Mouse (Mus musculus): ENCODE results near the gene Tmem223.

Tmem223 gene

DNA sequence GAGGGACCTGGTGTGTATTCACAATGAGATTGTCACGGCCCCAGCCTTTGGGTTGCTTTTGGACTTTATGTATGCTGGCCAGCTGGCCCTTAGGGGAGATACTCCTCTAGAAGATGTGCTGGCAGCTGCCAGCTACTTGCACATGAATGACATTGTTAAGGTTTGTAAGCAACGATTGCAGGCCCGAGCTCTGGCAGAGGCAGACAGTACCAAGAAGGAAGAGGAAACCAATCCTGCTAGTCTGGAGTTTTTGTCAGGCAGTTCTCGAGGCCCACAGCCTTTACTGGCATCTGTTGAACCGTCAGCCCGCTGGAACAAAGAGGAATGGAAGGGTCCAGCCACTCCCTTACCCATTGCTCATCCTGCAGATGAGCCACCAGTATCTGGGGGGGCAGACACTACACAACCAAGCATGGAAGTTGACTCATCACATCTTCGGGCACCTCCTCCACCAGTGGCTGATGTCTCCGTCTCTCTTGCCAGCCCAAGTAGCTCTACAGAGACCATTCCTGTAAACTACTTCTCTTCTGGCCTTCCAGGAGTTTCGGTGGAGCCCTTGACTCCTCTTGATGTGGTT, 32.5 kb downstream of the Tmem223 start:
- no peak for DNase-seq (ENCODE audit: low spot score in 2 of 2)

DNA sequence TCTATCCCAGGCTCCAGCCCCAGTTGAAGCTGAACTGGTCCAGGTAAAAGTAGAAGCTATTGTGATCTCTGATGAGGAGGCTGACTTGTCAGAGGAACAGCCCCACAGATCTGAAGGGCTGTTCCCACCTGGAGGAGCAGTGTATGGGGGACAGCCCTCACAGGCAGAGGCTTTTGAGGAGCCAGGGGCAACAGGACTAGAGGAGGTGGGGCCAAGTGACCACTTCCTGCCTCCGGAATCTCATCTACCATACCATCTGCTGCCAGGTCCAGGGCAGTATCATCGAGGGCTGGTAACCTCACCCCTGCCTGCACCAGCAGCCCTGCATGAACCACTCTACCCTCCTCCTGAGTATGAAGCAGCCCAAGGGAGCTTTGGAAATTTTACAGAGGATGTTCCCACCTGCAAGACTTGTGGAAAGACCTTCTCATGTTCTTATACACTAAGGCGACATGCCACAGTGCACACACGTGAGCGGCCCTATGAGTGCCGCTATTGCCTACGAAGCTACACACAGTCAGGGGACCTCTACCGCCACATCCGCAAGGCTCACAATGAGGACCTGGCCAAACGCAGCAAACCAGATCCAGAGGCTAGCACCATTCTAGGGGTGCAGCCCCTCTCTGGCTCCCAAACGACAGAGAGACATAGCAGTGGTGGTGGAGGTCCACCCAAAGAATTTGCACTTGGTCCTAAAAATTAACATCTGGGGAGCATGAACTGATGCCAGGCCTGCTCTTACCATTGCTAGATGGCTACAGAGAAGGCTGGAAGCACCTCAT, 33.3 kb downstream of the Tmem223 start:
- no peak for DNase-seq (ENCODE audit: low spot score in 2 of 2)

DNA sequence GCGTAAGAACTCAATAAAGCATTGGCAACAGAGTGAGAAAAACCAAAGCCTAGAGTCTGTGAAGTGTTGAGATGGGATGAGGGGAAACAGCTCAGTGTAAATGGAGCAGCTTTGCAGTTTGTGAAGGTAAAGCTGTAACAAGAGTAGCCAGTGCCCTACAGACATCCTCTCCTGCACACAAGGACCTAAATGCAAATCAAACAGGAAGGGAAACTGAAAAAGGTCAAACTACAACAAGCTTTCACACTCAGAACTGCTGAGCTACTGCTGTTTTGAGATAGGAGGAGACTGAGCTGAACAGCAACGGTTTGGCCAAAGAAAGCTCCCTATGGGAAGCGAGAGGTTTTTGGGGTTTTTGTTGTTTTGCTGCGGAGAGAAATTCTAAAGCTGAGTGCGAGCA, 36.0 kb downstream of the Tmem223 start:
- no peak for DNase-seq (ENCODE audit: low spot score in 2 of 2)

DNA sequence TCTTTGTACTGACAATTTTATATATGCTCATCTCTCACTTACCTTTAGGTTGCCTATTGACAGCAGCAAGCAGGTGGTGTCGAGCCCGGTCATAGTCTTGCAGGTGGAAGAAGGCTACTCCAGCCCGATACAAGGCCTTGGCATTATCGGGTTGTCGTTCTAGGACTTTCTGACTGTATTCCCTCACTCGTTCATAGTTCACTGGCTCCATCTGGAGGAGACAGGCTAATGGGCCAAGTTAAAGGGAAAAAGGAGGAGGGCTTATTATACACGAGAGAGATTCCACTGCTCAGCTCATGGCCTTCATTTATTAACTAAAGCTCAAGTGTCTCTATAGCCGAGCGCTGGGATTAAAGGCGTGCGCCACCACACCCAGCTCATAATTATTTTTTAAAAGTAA, 45.0 kb downstream of the Tmem223 start:
- DNase-seq (ENCODE audit: low spot score in 2 of 2), result no peak

DNA sequence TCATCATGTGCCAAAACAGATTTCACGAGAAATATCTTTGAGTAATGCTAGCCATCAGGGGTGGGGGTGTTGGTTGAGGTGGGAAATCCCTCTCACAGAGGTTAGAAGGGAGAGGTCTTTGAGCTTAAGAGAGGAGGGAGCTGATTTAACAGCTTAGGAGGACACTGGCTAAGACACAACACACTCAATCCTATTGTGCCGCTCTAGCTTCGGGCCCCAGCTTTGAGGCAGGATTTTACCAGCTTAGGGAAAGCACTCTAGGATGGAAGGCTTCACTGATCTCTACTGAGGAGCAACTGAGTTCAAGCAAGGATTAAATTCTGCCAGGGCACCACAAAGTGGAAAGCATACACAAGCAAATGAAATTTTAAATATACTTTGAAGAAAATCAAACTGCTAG, 46.2 kb downstream of the Tmem223 start:
- no peak for DNase-seq (ENCODE audit: low spot score in 2 of 2)

DNA sequence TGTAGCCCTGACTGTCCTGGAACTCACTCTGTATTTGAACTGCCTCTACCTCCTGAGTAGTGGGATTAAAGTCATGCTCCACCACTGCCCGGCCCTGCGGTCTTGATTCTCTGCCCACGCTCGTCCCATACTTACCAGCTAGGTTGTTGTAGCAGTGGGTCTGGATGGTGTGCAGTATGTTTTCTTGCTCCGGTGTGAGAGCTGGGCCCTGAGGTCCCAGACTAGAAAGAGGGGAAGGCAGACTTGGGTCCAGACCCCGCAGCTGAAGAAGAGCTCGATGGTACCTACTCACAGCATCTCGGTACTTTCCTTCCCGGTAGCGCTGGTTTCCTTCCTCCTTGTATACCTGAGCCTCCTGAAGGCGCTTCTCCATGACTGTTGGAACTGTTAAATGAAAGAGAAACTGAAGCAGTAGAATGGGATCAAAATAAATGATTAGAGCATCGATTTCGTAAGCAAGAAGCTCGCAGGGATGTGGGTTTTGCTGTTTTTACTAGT, 47.6 kb downstream of the Tmem223 start:
- no peak for DNase-seq (ENCODE audit: low spot score in 2 of 2)

DNA sequence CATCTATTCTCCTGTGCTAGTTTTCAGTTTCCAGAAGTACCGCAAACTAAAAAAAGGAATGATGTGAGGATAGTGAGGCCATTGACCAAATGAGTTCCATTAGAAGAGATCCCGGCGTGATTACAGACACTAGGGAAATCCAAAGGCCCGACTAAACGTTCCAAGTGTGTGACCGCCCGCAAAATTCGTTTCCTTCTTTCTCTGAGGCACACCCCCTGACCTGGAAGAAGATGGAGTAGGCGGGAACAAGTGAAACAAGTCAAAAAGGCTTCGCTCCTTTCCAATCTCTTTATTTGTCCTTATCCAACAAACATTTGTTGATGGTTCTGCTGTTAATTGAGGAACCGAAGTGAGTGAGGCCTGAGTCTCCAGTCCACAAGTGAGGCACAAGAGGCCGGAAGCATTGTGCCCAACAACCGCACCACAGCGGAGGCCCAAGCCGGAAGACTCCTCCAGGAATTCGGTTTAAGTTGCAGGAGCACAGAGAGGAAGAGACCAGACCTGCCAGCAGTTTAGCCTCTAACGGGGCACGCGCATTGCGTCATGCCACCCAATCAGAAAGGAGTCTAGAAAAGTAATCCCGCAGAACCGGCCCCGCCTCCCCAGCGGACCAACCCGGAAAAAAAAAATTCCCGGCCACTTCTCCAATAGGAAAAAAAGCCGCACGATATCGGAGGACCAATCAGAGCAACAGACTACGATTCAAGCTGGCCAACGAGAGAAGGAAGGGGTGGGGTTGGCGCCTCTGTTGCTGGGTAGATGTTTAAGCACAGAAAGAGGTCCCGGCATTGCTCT, 48.2 kb downstream of the Tmem223 start, which contains the start of gene Ttc9c:
Gene Ttc9c, minus strand, starts transcription at position 533 of the 795 bp plus-strand sequence.
- peak; percentile 95 to 96 for DNase-seq (ENCODE audit: low spot score in 2 of 2)

DNA sequence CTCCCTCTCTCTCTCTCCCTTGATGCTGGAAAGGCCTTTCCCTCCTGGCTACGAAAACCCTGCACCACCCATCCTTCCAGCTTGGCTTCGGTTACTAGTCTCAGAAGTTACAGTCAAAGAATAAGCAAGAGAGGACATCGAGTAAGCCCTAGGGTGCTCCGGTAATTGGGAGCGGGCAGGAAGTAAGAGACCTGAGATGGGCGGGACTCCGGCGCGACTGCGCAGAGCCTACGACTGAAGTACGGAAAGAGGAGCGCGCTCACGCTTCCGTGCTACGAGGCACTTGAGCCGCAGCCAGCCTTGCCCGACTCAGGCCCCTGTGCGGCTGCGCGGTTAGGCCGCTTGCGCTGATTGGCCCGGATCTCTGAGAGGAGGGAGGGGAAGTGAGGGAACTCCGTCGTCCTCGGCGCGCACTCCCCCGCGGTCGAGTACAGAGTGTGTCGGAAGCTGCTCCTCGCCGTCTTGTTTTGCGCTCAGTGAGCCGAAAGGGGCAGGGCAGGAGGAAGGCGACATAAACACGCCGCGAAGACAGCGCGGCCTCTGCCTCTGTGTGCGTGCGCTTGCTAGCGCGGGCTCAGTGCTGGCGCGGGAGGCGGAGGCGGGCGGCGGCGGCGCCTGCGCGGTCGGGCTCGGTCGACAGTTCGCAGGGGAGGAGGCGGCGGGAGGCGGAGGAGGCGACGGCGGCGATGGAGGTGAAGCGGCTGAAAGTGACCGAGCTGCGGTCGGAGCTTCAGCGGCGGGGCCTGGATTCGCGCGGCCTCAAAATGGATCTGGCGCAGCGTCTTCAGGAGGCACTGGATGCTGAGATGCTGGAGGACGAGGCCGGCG, 49.0 kb downstream of the Tmem223 start, which contains the start of gene Hnrnpul2:
Gene Hnrnpul2, plus strand, starts transcription at position 415 of the 828 bp plus-strand sequence.
- peak; percentile 98 for DNase-seq (ENCODE audit: low spot score in 2 of 2)

DNA sequence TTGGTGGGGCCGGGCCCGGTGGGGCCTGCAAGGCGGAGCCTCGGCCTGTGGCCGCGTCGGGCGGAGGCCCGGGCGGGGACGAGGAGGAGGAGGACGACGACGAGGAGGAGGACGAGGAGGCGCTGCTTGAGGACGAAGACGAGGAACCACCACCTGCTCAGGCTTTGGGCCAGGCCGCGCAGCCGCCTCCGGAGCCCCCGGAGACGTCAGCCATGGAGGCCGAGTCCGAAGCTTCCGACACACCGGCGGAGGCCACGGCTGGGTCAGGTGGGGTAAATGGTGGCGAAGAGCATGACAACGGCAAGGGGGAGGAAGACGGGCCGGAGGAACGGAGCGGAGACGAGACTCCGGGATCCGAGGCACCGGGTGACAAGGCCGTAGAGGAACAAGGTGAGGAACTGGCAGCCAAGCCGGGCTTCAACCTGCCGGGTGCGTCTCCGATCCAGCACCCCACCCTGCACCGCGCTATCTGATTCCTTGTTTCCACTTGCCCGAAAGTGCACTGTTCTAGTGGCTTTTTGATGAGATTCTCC, 49.7 kb downstream of the Tmem223 start:
- no peak for DNase-seq (ENCODE audit: low spot score in 2 of 2)

DNA sequence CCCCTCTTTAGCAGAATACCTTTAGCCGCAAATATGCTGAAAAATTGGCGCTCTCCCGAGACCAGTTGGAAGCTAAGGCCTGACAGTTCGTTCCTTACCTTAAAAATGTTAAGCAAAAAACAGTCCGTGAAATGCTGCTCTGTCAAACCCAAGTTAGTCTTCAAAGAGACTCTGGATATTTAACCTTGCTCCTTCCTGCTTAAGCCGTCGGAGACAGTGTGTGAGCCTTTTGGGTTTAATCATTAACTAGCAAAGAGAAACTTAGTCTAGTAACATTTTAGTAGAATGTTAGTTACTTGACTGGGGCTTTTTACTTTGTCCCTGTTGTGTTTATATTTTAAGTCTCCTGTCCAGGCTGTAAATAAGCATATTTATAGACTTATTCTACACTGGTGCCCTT, 50.4 kb downstream of the Tmem223 start:
- DNase-seq (ENCODE audit: low spot score in 2 of 2), result no peak

All from urinary bladder, postnatal 4 days (tissue).